Mouse (Mus musculus) liver, embryonic 15.5 days (tissue): ENCODE results near the gene Ap1s3. TPM values are rescaled to one million over a fixed set of nuclear protein-coding genes. Genes with fewer than 3 reads are reported as not detected.

Source experiments
- polyA plus RNA-seq: library from polyadenylated mRNA; unstranded; fragments of >200 nt; fragmentation: Nextera tagmentation; extraction: Ambion mirVana; gene quantifications from 2 replicates; pipeline ENCODE4 v1.2.1, GENCODE M21; 2015

Gene Ap1s3
- polyA plus RNA-seq, 1 experiment from 2014 or later, result 0.24 TPM

Other genes starting within 250 kb of the Ap1s3 start
- gene Scg2, start 231.9 kb downstream of the Ap1s3 start, polyA plus RNA-seq, result 0.08 TPM in 2 replicates
- 21.8 and 22.9 TPM in 2 replicates for gene Mrpl44, start 104.0 kb upstream of the Ap1s3 start, polyA plus RNA-seq
- 14.0 TPM in 2 replicates for gene Wdfy1, start 104.2 kb upstream of the Ap1s3 start, polyA plus RNA-seq
- 6.6 and 6.7 TPM in 2 replicates for gene Serpine2, start 189.2 kb upstream of the Ap1s3 start, polyA plus RNA-seq